Mouse (Mus musculus) stomach, embryonic 14.5 days (tissue): ENCODE measurements around the gene Rab4a. TPM values are rescaled to one million over a fixed set of nuclear protein-coding genes. Genes with fewer than 3 reads are reported as not detected.

ENCODE experiments used
- ATAC-seq: fragments of 200-750 bp; cut with Nextera tagmentation; 2 replicates; pipeline ENCODE4 v1.8.0; 2017; ENCODE audit warnings: low read depth, moderate TSS enrichment; ENCODE audit not compliant: insufficient number of reproducible peaks, insufficient read depth, low FRiP score
- H3K27ac ChIP-seq: fragments of 300-500 bp; sonication (generic); 2 replicates; pipeline ENCODE4 v1.5.1; 2014; ENCODE audit warnings: mild to moderate bottlenecking, low read length, moderate library complexity, mixed read lengths
- H3K27me3 ChIP-seq: fragments of 300-500 bp; sonication (generic); 2 replicates; pipeline ENCODE4 v1.6.1; 2014; ENCODE audit warnings: low read length, control low read depth, mixed read lengths; ENCODE audit not compliant: control insufficient read depth, insufficient read depth
- H3K36me3 ChIP-seq: fragments of 300-500 bp; sonication (generic); 2 replicates; pipeline ENCODE4 v1.6.1; 2014; ENCODE audit warnings: mild to moderate bottlenecking, control low read depth, low read length, moderate library complexity, mixed read lengths; ENCODE audit not compliant: control insufficient read depth, insufficient read depth
- H3K4me1 ChIP-seq: fragments of 300-500 bp; sonication (generic); 2 replicates; pipeline ENCODE4 v1.6.1; 2014; ENCODE audit warnings: low read length, control low read depth, mixed read lengths; ENCODE audit not compliant: control insufficient read depth, insufficient read depth
- H3K4me2 ChIP-seq: fragments of 300-500 bp; sonication (generic); replicated peaks from 2 replicates; pipeline ENCODE4 v1.6.1; 2014; ENCODE audit warnings: low read depth, low read length, control low read depth
- H3K4me3 ChIP-seq: fragments of 300-500 bp; sonication (generic); 2 replicates; pipeline ENCODE4 v1.5.1; 2014; ENCODE audit warnings: low read depth, low read length, control low read depth
- H3K9ac ChIP-seq: fragments of 300-500 bp; sonication (generic); replicated peaks from 2 replicates; pipeline ENCODE4 v1.6.1; 2014; ENCODE audit warnings: low read depth, mild to moderate bottlenecking, control low read depth, low read length, moderate library complexity, mixed read lengths
- H3K9me3 ChIP-seq: fragments of 300-500 bp; sonication (generic); 2 replicates; pipeline ENCODE4 v1.6.1; 2016; ENCODE audit warnings: low read depth, low read length, control low read depth; ENCODE audit not compliant: control insufficient read depth
- WGBS: fragments of 180-500 bp; shearing (Covaris S2); extraction: QIAGEN DNeasy Blood & Tissue Kit; methylation state at CpG from one replicate; pipeline ENCODE4 v1.1.7; 2014; 5-methylcytosine and 5-hydroxymethylcytosine counted together
- polyA plus RNA-seq: library from polyadenylated mRNA; unstranded; fragments of >200 nt; fragmentation: Nextera tagmentation; extraction: Ambion mirVana; gene quantifications from 2 replicates; pipeline ENCODE4 v1.2.1, GENCODE M21; 2014

The Rab4a gene
- polyA plus RNA-seq, 1 experiment from 2014 or later, result 52.6 TPM

- Histone ChIP-seq H3K36me3 (no peaks in the 10 kb centered on the region), H3K9me3 (no peaks in the 10 kb centered on the region), H3K4me1 (no peaks in the 10 kb centered on the region), H3K27me3 (0 out of 2 replicates have a peak, but pooled peaks cover 3% of the 10 kb centered on the region), H3K4me2 (no peak overlapping the region), H3K9ac (no peak overlapping the region), H3K27ac (no peak overlapping the region), H3K4me3 (no peak overlapping the region)
- ATAC-seq, result no peak; the same call in 1 of the 2 replicates
- 24% methylated on average over 5 of the region's 5 CpGs for WGBS
Measured at GRCm38 (mm10) chr8:123866971-123867370, 61.2 kb downstream of the Rab4a start.

- no peaks in the 10 kb centered on the region for H3K36me3 ChIP-seq
- H3K9ac ChIP-seq, result no peak overlapping the region
- no peak overlapping the region for H3K4me2 ChIP-seq
- WGBS, result 81% methylated on average over 9 of the region's 9 CpGs
- ATAC-seq, result no peak
- H3K4me1 ChIP-seq, result no peaks in the 10 kb centered on the region
- no peak overlapping the region for H3K4me3 ChIP-seq
- H3K9me3 ChIP-seq, result no peaks in the 10 kb centered on the region
- no peak overlapping the region for H3K27ac ChIP-seq
- no peaks in the 10 kb centered on the region for H3K27me3 ChIP-seq
Measured at GRCm38 (mm10) chr8:123872048-123872447, 66.3 kb downstream of the Rab4a start.

DNA sequence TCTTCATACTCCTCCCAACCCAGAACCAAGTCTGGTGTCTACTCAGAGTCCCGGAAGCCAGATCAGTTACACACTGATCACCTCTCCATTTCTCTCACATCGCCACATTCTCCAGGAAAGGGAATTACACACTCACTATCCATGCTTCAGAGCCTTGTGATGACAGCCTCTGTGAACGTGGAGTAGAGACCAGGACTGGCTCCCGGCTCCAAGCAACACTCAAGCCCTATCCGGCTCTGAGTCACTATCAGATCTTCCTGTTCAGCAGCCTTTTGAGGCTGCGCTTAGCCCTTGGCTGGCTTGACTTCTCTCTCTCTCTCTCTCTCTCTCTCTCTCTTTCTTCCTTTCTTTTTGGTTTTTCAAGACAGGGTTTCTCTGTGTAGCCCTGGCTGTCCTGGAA lies 67.6 kb downstream of the Rab4a start:
- no peak for ATAC-seq
- H3K27ac ChIP-seq, result no peak overlapping the region
- no peak overlapping the region for H3K4me3 ChIP-seq
- H3K9ac ChIP-seq, result no peak overlapping the region
- no peaks in the 10 kb centered on the region for H3K27me3 ChIP-seq
- H3K36me3 ChIP-seq, result no peaks in the 10 kb centered on the region
- no peaks in the 10 kb centered on the region for H3K9me3 ChIP-seq
- H3K4me2 ChIP-seq, result no peak overlapping the region
- WGBS, result 76% methylated on average over 6 of the region's 6 CpGs
- no peaks in the 10 kb centered on the region for H3K4me1 ChIP-seq

GRCm38 (mm10) chr8:123874324-123874723 lies 68.5 kb downstream of the Rab4a start:
- no peaks in the 10 kb centered on the region for H3K27me3 ChIP-seq
- H3K9ac ChIP-seq, result no peak overlapping the region
- no peak overlapping the region for H3K4me2 ChIP-seq
- H3K36me3 ChIP-seq, result no peaks in the 10 kb centered on the region
- no peaks in the 10 kb centered on the region for H3K9me3 ChIP-seq
- H3K4me3 ChIP-seq, result no peak overlapping the region
- no peak for ATAC-seq
- WGBS, result 74% methylated on average over 11 of the region's 11 CpGs
- H3K27ac ChIP-seq, result no peak overlapping the region
- no peaks in the 10 kb centered on the region for H3K4me1 ChIP-seq

DNA sequence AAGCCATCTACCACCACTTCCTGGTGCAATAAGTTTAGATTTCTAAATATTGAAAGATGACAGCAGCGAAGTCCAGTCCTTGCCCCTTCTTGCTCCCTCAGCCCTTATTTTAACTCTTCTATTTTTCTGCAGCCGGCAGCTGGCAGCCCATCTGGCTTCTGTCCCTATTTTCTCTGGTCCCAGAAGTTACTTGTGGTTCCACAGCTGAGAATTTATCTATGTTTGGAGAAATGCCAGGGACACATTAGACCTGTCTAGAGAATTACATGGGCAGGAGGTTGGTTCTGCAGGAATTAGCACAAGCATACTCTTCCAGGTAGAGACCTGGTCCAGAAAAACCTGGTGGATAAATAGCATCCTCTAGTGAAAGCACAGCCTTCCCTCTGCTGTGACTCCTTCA lies 72.1 kb downstream of the Rab4a start:
- no peak overlapping the region for H3K9ac ChIP-seq
- no peak overlapping the region for H3K27ac ChIP-seq
- WGBS, result 46% methylated on average over 2 of the region's 2 CpGs
- H3K4me2 ChIP-seq, result no peak overlapping the region
- no peak for ATAC-seq
- H3K36me3 ChIP-seq, result no peaks in the 10 kb centered on the region
- no peak overlapping the region for H3K4me3 ChIP-seq
- H3K4me1 ChIP-seq, result no peaks in the 10 kb centered on the region
- no peaks in the 10 kb centered on the region for H3K9me3 ChIP-seq
- no peaks in the 10 kb centered on the region for H3K27me3 ChIP-seq

DNA sequence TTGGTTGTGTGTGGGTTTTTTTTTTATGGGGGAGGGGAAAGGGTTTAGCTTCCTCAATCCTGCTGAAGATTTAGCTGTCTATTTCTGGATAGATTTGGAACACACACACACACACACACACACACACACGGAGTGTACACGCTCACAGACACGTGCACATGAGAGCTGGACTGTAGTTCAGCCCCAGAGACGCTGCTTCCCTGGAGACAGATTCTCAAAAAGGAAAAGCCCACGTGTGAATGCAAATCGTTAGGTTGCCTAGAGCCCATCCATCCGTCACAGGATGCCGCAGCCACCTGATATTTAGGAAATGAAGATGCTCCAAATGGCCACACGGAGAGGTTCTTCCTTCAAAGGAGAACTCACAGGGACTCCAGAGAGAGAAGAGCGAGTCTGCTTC lies 74.5 kb downstream of the Rab4a start:
- no peaks in the 10 kb centered on the region for H3K36me3 ChIP-seq
- no peaks in the 10 kb centered on the region for H3K9me3 ChIP-seq
- no peak overlapping the region for H3K4me3 ChIP-seq
- no peak overlapping the region for H3K9ac ChIP-seq
- no peak for ATAC-seq
- no peaks in the 10 kb centered on the region for H3K27me3 ChIP-seq
- H3K4me1 ChIP-seq, result peaks cover 5% of the 10 kb centered on the region; the same call in 1 of the 2 replicates
- 62% methylated on average over 10 of the region's 10 CpGs for WGBS
- H3K4me2 ChIP-seq, result no peak overlapping the region
- no peak overlapping the region for H3K27ac ChIP-seq

DNA sequence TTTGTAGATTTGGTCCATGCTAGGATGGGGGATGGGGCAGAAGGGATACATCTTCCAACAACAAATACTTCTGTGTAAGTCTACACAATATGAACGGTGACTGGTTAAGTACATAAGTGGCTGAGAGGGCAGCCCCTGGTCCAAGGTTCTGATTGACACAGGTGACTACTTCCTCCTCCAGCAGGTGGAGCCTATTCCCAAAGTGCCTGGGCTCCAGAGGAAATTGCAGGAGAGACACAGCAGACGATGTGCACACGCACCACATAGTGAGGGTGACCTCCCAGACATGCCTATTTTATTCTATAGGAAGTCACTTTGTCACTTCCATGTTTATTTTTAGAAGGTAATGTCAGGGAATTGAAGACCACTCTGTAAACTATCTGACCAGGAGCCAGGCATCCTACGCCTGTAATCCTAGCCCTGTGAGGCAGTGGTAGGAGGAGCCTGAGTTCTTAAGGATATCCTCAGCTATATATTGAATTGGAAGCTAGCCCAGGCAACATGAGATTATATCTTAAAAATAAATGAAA lies 75.1 kb downstream of the Rab4a start:
- Histone ChIP-seq H3K27me3 (no peaks in the 10 kb centered on the region), H3K9me3 (no peaks in the 10 kb centered on the region), H3K4me1 (peaks cover 5% of the 10 kb centered on the region; the same call in 1 of the 2 replicates), H3K4me2 (no peak overlapping the region), H3K9ac (no peak overlapping the region), H3K4me3 (no peak overlapping the region), H3K27ac (no peak overlapping the region), H3K36me3 (no peaks in the 10 kb centered on the region)
- WGBS, result 27% methylated on average over 4 of the region's 4 CpGs
- no peak for ATAC-seq

DNA sequence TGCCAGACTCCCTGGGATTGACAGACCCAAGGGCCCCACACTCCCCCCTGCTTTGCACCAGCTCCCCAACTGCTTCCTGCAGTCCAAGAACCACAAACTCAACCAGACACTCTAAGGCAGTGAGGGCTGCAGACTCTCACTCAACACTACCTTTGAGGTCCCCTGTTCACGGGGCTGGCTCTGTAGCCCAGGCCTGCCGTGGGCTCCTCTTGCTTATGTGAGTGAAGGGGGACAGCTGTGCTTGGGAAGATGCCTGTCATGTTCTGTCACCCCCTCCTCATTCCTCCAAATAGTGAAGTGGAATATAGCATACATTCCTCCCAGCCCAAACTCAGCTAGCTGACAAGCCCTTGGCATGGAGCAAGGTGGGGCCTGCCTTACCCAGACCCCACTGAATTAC lies 76.6 kb downstream of the Rab4a start:
- H3K9me3 ChIP-seq, result no peaks in the 10 kb centered on the region
- no peaks in the 10 kb centered on the region for H3K27me3 ChIP-seq
- no peaks in the 10 kb centered on the region for H3K36me3 ChIP-seq
- H3K4me2 ChIP-seq, result no peak overlapping the region
- H3K4me1 ChIP-seq, result peaks cover 5% of the 10 kb centered on the region; the same call in 1 of the 2 replicates
- H3K9ac ChIP-seq, result no peak overlapping the region
- no peak for ATAC-seq
- WGBS, result 66% methylated on average over 2 of the region's 2 CpGs
- H3K27ac ChIP-seq, result no peak overlapping the region
- no peak overlapping the region for H3K4me3 ChIP-seq

GRCm38 (mm10) chr8:123883094-123883493 lies 77.3 kb downstream of the Rab4a start:
- Histone ChIP-seq H3K27me3 (no peaks in the 10 kb centered on the region), H3K4me1 (peaks cover 5% of the 10 kb centered on the region; the same call in 1 of the 2 replicates), H3K9ac (no peak overlapping the region), H3K4me2 (no peak overlapping the region), H3K27ac (no peak overlapping the region), H3K36me3 (no peaks in the 10 kb centered on the region), H3K9me3 (no peaks in the 10 kb centered on the region), H3K4me3 (no peak overlapping the region)
- WGBS, result 77% methylated on average over 4 of the region's 4 CpGs
- ATAC-seq, result no peak
